Mouse (Mus musculus): Measurements from ENCODE around the gene Rgma. TPM values are rescaled to one million over a fixed set of nuclear protein-coding genes. Genes with fewer than 3 reads are reported as not detected.

The Rgma gene
- polyA plus RNA-seq, 1 experiment: 9.3 TPM

- Histone ChIP-seq H3K4me1 (ENCODE audit: control insufficient read depth, insufficient read depth, low read length) (peaks cover 2% of the 10 kb centered on the region), H3K27ac (ENCODE audit: control insufficient read depth, insufficient read depth, low read depth, low read length) (no peak overlapping the region), H3K4me3 (ENCODE audit: control insufficient read depth, low read depth, low read length) (no peak overlapping the region), H3K27me3 (ENCODE audit: control insufficient read depth, insufficient read depth, low read length) (no peaks in the 10 kb centered on the region), H3K36me3 (ENCODE audit: control insufficient read depth, insufficient read depth, low read length) (peaks cover 1% of the 10 kb centered on the region)
- no peak for TF ChIP-seq POLR2A (IDR thresholded peaks at IDR 0.05; ENCODE audit: control insufficient read depth, low read depth, low read length)
- TF ChIP-seq CTCF (IDR thresholded peaks at IDR 0.05; ENCODE audit: control insufficient read depth, insufficient read depth, insufficient replicate concordance, low read depth, low read length): no peak
Measured at GRCm38 (mm10) chr7:73425451-73425850, 50.1 kb downstream of the Rgma start.

GRCm38 (mm10) chr7:73426235-73426634 is 50.9 kb downstream of the Rgma start:
- Histone ChIP-seq H3K27me3 (ENCODE audit: control insufficient read depth, insufficient read depth, low read length) (no peaks in the 10 kb centered on the region), H3K4me1 (ENCODE audit: control insufficient read depth, insufficient read depth, low read length) (peaks cover 2% of the 10 kb centered on the region), H3K4me3 (ENCODE audit: control insufficient read depth, low read depth, low read length) (no peak overlapping the region), H3K27ac (ENCODE audit: control insufficient read depth, insufficient read depth, low read depth, low read length) (no peak overlapping the region), H3K36me3 (ENCODE audit: control insufficient read depth, insufficient read depth, low read length) (peaks cover 1% of the 10 kb centered on the region)
- TF ChIP-seq POLR2A (IDR thresholded peaks at IDR 0.05; ENCODE audit: control insufficient read depth, low read depth, low read length) (no peak), CTCF (IDR thresholded peaks at IDR 0.05; ENCODE audit: control insufficient read depth, insufficient read depth, insufficient replicate concordance, low read depth, low read length) (no peak)

- TF ChIP-seq CTCF (IDR thresholded peaks at IDR 0.05; ENCODE audit: control insufficient read depth, insufficient read depth, insufficient replicate concordance, low read depth, low read length): no peak
- no peak for TF ChIP-seq POLR2A (IDR thresholded peaks at IDR 0.05; ENCODE audit: control insufficient read depth, low read depth, low read length)
- Histone ChIP-seq H3K36me3 (ENCODE audit: control insufficient read depth, insufficient read depth, low read length) (peaks cover 1% of the 10 kb centered on the region), H3K27me3 (ENCODE audit: control insufficient read depth, insufficient read depth, low read length) (no peaks in the 10 kb centered on the region), H3K4me1 (ENCODE audit: control insufficient read depth, insufficient read depth, low read length) (peaks cover 2% of the 10 kb centered on the region), H3K27ac (ENCODE audit: control insufficient read depth, insufficient read depth, low read depth, low read length) (no peak overlapping the region), H3K4me3 (ENCODE audit: control insufficient read depth, low read depth, low read length) (no peak overlapping the region)
Measured at GRCm38 (mm10) chr7:73426752-73427386, 51.6 kb downstream of the Rgma start.

GRCm38 (mm10) chr7:73427794-73428193 is 52.5 kb downstream of the Rgma start:
- Histone ChIP-seq H3K27me3 (ENCODE audit: control insufficient read depth, insufficient read depth, low read length) (no peaks in the 10 kb centered on the region), H3K27ac (ENCODE audit: control insufficient read depth, insufficient read depth, low read depth, low read length) (no peak overlapping the region), H3K4me1 (ENCODE audit: control insufficient read depth, insufficient read depth, low read length) (no peaks in the 10 kb centered on the region; the same call in 1 of the 2 replicates), H3K4me3 (ENCODE audit: control insufficient read depth, low read depth, low read length) (no peak overlapping the region), H3K36me3 (ENCODE audit: control insufficient read depth, insufficient read depth, low read length) (peaks cover 1% of the 10 kb centered on the region)
- TF ChIP-seq CTCF (IDR thresholded peaks at IDR 0.05; ENCODE audit: control insufficient read depth, insufficient read depth, insufficient replicate concordance, low read depth, low read length) (no peak), POLR2A (IDR thresholded peaks at IDR 0.05; ENCODE audit: control insufficient read depth, low read depth, low read length) (no peak)

- Histone ChIP-seq H3K4me1 (ENCODE audit: control insufficient read depth, insufficient read depth, low read length) (no peaks in the 10 kb centered on the region; the same call in 1 of the 2 replicates), H3K27ac (ENCODE audit: control insufficient read depth, insufficient read depth, low read depth, low read length) (no peak overlapping the region), H3K27me3 (ENCODE audit: control insufficient read depth, insufficient read depth, low read length) (no peaks in the 10 kb centered on the region), H3K4me3 (ENCODE audit: control insufficient read depth, low read depth, low read length) (no peak overlapping the region), H3K36me3 (ENCODE audit: control insufficient read depth, insufficient read depth, low read length) (peaks cover 1% of the 10 kb centered on the region)
- TF ChIP-seq CTCF (IDR thresholded peaks at IDR 0.05; ENCODE audit: control insufficient read depth, insufficient read depth, insufficient replicate concordance, low read depth, low read length) (no peak), POLR2A (IDR thresholded peaks at IDR 0.05; ENCODE audit: control insufficient read depth, low read depth, low read length) (no peak)
Measured at GRCm38 (mm10) chr7:73428525-73428924, 53.2 kb downstream of the Rgma start.

GRCm38 (mm10) chr7:73433637-73434335 is 58.5 kb downstream of the Rgma start:
- peaks cover 3% of the 10 kb centered on the region for H3K36me3 ChIP-seq (ENCODE audit: control insufficient read depth, insufficient read depth, low read length)
- H3K4me1 ChIP-seq (ENCODE audit: control insufficient read depth, insufficient read depth, low read length): no peaks in the 10 kb centered on the region
- TF ChIP-seq POLR2A (IDR thresholded peaks at IDR 0.05; ENCODE audit: control insufficient read depth, low read depth, low read length) (no peak), CTCF (IDR thresholded peaks at IDR 0.05; ENCODE audit: control insufficient read depth, insufficient read depth, insufficient replicate concordance, low read depth, low read length) (no peak)

GRCm38 (mm10) chr7:73434336-73434677 is 59.0 kb downstream of the Rgma start:
- H3K27me3 ChIP-seq (ENCODE audit: control insufficient read depth, insufficient read depth, low read length): no peaks in the 10 kb centered on the region
- no peak for TF ChIP-seq CTCF (IDR thresholded peaks at IDR 0.05; ENCODE audit: control insufficient read depth, insufficient read depth, insufficient replicate concordance, low read depth, low read length)
- no peak for TF ChIP-seq POLR2A (IDR thresholded peaks at IDR 0.05; ENCODE audit: control insufficient read depth, low read depth, low read length)
- peaks cover 3% of the 10 kb centered on the region for H3K36me3 ChIP-seq (ENCODE audit: control insufficient read depth, insufficient read depth, low read length)
- H3K4me3 ChIP-seq (ENCODE audit: control insufficient read depth, low read depth, low read length): no peak overlapping the region
- H3K4me1 ChIP-seq (ENCODE audit: control insufficient read depth, insufficient read depth, low read length): no peaks in the 10 kb centered on the region
- no peak overlapping the region for H3K27ac ChIP-seq (ENCODE audit: control insufficient read depth, insufficient read depth, low read depth, low read length)

More at GRCm38 (mm10) chr7:73433637-73434335, 58.5 kb downstream of the Rgma start:
- no peak overlapping the region for H3K4me3 ChIP-seq (ENCODE audit: control insufficient read depth, low read depth, low read length)
- H3K27ac ChIP-seq (ENCODE audit: control insufficient read depth, insufficient read depth, low read depth, low read length): no peak overlapping the region
- H3K27me3 ChIP-seq (ENCODE audit: control insufficient read depth, insufficient read depth, low read length): no peaks in the 10 kb centered on the region
